Mouse (Mus musculus) left cerebral cortex, postnatal 25 days (tissue): ENCODE data around the gene Syne1. TPM values are rescaled to one million over a fixed set of nuclear protein-coding genes. Genes with fewer than 3 reads are reported as not detected.
A peak's percentile ranks its signal among the peaks of the same experiment; 100 is the strongest.
"Not testable (repeated sequence)": the region's sequence is repeated elsewhere in the genome, so short reads cannot be mapped to it uniquely, and the experiment has no call there.

Experiments used
- DNase-seq, 2 experiments: peaks; one replicate each; pipeline ENCODE4 v3.0.0; 2022; ENCODE audit warnings: low spot score in 2 of 2, mixed read lengths in 1 of 2
- intact Hi-C: fragments of 180-260 bp; cut with DNase I; formaldehyde crosslinking; loops from one replicate; pipeline ENCODE4 v1.15.1; 2025
- total RNA-seq, 2 experiments: library from RNA; stranded (reverse); gene quantifications; 2 replicates each; pipeline ENCODE4 v1.2.3; 2021

Syne1 gene
- total RNA-seq, 2 experiments from 2014 or later, result 383 to 392 TPM

DNA sequence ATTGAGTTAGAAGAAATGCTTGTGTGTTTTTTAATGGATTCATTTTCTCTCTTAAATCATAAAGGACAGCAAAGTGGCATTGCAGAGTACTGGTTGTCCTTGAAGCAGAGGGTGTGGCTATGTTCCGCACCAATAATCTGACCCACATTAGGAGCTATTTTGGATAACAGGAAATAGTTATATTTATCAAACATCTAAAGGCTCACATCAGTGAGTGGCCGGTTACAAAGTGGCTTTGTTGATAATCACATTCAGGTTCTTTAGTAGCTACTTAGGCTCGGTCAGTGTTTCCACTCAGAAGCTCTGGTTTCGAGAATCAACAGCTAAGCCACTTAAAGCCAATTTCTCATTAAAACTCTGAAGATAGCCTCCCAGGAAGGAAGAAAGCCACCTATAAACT is 23.6 kb downstream of the Syne1 start:
- DNase-seq, result no peak
- intact Hi-C loops, result no loop called here

DNA sequence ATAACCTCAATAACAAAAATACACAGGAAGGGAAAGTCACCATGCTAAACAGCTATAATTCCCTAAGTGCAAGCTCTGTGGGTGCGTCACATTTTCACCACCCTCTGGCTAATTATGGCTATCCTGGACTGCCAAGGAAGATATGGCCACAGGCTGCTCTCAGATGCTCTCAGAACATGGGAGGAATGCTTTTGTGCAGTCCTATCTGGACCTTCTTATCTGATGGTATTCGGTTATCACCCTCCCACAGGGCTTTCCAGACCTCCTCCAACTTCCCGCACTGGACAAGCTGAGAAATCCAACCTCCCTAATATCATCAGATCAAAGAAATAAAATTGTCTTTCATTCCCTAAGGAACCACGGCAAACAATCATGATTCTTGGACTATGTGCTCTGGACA is 28.4 kb downstream of the Syne1 start:
- intact Hi-C loops, result no loop called here
- DNase-seq, result no peak

DNA sequence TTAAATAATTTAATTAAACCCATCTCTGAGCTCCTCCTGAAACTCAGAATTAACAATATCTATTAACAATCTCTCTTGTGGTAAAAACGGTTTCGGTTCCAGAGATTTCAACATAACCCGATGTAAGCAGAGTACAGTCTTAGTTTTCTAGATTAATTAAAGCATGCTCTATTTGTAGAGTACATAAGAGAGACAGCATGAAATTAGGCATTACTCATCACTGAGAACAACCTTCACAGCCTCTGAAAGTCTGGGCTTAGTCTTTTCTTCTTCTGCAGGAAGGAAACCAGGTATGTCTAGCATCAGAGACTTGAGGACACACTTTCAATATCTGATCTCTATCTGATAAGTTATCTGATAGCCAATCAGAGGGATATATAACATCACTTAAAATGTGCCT is 29.0 kb downstream of the Syne1 start:
- DNase-seq, result no peak
- intact Hi-C loops, result no loop called here

DNA sequence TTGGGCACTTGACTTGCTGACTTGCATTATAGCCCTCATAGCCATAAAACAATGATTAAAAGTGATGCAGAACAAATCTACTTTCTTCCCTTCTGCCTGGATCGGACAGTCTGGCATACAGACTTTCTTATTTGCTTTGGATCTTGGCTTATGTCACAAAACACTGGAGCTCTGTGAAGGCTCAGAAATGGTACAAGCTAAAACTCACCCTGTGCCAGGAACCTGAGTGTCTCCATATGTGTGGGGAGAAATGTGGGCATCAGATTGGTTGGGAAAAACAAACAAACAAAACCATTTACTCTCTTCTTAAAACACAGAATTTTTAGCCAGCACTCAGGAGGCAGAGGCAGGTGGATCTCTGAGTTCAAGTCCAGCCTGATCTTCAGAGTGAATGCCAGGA is 30.6 kb downstream of the Syne1 start:
- intact Hi-C loops, result no loop called here
- no peak for DNase-seq

DNA sequence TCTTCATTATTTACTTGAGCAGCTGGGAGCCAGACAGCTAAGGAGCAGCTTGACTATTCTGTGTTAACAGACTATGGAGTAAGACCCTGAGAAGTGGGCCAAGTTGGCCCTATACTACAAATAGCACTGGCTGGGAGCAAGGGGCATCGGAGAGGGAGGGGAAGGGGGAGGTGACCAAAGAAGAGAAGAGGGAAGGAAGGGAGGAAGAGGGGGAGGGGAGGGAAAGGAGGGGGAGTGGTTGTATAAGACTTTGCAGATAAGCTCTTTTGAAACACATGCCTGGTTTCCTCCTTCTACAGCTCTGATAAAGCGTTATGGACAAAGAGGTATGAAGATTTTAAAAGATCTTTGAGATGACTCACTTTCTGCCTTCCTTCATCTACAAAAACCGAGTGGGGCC is 36.0 kb downstream of the Syne1 start:
- no peak for DNase-seq
- intact Hi-C loops, result no loop called here

DNA sequence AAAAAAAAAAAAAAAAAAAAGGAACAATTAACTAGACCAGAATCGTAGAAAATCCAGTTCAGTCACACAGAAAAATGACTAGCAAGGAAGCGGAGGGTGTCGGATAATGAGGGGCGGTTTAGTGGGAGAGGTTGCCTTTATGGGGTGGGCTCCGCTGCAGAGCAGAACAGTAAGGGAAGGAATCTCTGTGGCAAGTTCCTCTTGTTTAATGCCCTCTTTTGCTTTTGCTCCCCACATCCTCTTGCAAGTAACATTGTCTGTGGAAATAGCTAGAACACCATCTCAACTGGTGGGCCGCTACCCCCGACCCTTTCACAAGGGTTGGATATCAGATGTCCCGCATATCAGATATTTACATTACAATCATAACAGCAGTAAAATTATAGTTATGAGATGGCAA is 37.1 kb downstream of the Syne1 start:
- no peak for DNase-seq
- intact Hi-C loops, result no loop called here

DNA sequence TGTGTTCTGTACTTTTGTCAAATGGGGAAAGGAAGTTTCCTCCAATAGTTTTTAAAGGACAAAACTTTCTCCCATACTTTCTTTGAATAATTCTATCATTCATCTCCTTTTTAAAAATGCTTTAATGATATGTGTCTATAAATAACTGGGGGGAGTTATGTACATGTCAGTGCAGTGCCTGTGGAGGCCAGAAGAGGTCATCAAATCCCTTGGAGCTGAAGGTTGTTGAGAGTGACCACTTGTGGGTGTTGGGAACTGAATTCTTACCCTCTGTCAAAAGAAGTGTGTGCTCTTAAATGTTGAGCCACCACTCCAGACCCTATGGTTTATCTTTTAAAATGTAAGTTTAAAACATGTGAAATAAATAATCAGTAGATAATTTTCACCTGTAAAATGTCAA is 39.0 kb downstream of the Syne1 start:
- no peak for DNase-seq
- intact Hi-C loops, result no loop called here

DNA sequence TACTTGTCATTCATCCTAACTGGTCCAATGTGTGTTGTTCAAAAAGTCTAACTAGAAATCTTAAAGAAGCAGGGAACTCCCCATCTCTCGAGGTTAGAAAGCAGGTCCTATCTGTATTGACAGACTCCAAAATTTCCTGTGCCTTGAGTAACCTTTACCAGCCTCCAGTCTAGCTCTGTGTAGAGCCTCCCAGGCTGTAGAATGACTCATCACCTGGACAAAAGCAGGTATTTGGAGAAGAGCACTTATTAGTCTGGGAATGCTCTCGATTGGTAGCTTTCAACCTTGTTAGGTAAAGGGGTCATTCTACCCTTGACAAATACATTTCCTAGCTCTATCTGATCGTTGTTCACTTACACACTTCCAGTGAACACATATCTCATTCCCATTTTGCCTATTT is 39.9 kb downstream of the Syne1 start:
- intact Hi-C loops, result no loop called here
- DNase-seq, result no peak

DNA sequence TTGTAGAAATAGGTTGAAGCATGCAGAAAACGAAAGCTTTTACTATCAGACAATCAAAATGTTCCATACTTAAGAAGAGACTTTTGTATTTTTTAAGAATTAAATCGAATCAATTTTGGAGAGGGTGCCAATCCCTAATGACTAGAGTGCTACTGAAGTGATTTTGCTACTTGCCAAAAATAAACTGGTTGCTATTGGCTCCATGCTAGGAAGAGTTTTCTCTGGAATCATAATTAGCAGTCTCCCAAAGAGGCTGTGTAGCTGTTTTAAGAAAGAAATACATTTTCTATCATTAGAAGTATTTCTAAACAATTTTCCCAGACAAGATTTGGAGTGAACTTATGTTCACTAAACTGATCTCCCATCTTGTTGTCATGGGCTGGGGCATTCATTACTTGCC is 43.8 kb downstream of the Syne1 start:
- DNase-seq, result peak in 1 of 2 experiments; percentile 30
- intact Hi-C loops, result no loop called here

DNA sequence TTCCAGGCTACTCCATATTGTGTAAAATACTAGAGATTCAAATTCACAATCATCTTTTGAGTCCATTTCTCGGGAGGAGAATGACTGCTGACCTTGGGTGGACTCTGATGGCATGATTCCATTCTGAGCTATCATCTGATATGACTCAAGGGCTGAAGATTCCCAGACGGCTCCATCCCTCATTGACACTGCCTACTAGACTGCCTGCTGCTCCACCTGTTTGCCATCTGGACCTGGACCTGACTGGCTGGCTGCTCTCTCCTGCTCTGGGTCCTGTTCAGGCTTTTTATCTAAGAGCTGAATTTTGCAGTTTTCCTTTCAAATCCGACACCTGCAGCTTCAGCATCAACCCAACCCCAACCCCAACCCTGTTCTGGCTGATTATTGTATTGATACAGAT is 46.5 kb downstream of the Syne1 start:
- no peak for DNase-seq
- intact Hi-C loops, result no loop called here

DNA sequence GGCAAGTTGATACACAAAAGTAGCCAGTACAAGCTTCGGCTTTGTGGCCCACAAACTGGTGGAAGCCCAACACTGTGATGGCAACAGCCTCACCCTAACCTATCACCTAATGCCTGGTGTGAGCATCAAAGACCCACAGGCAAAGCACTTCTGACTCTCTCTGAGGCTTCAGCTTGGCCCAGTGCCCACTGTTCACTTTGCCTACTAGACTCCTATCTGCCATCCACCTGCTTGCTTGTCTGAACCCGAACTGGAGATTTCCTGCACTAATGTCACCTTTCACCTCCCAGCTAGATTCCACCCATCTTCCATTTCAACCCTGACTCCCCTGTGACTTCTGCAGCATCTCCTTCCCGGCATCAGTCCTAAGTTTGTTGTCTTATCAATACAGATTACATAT is 47.4 kb downstream of the Syne1 start:
- no peak for DNase-seq
- intact Hi-C loops, result no loop called here

DNA sequence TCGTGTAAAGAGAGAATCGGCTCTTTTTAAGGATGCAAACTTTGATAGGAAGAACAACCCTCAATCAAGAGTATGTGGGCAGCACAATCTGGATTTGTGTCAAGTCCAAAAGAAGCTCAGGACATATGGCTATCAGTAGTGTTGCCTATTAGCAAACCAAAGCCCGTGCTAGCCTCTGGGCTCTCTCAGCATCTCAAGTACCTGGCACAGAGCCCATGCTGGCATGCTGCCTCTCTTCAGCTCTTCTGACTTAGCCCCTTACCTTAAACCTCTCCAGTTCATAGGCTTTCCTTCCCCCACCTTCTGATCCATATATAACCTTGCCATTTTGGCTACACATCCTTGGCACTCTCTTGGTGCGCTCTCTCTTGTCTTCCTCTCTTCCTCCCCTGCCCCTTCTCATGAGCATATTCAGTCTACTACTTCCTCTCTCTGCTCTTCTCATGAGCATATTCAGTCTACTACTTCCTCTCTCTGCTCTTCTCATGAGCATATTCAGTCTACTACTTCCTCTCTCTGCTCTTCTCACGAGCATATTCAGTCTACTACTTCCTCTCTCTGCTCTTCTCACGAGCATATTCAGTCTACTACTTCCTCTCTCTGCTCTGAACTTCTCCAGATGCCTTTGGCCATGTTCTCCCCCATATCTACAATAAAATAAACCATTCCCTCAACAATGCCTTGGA is 51.5 kb downstream of the Syne1 start:
- DNase-seq, result peak in 1 of 2 experiments; percentile 51
- intact Hi-C loops, result not testable (repeated sequence)

DNA sequence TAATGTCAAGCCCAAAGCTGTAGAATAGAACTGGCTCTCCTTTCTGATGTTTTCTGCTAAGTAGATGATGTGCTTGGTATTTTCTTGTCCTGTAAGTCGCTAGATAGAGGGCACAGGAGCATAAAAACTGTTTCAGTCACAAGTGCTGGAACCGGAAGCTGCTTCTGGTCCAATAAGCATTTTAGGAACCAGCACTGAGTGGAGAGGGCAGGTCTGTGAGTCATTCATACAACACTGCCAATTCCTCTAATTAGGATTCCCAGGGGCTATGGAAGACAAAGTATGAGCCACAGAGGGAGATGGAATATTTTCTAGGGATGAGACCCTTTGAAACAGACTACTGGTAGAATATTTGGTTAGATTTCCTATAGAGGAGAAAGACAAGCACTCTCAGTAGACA is 53.4 kb downstream of the Syne1 start:
- intact Hi-C loops, result no loop called here
- peak in 1 of 2 experiments; percentile 25 for DNase-seq

DNA sequence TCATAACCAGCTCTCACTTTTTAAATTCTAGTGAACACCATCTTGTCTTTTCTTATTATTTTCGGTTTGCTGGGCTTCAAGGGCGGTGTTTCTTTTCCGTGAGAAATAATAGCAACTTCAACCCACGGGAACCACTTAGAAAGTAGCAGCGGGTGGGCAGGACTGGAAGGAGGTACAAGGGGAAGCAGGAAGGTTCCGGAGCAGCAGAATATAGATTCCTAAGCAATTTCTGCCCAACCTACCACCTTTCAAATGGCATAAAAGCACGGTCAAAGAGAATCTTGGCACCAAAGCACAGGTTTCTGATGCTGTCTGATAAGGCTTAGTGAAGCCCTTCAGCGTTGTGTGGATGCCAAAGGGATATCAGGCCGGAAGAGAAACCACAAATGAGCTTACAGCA is 60.2 kb downstream of the Syne1 start:
- DNase-seq, result peak in 1 of 2 experiments; percentile 83
- intact Hi-C loops, result loop anchor here (5.0 kb wide), 2 partner anchors 39 to 61 kb away; partner anchors contain the start of gene Syne1

DNA sequence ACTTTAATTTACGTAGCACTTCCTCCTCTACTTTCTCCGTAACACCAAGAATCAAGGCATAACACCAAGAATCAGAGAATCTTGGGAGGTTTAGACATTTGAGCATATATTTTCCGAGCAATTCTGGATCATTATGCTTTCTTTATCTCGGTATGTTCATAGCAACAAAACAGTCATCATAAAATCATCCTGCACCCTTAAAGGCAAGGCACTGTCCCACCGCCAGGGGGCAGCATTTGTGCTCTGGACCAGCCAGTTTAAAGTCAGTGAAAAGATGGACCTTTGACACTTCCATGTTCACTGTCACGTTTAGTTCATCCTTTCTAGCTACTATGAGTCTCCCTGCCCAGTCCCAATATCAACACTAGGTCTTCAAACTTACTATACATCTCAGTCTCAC is 61.3 kb downstream of the Syne1 start:
- DNase-seq, result peak in 1 of 2 experiments; percentile 30
- intact Hi-C loops, result loop anchor here (5.0 kb wide), 2 partner anchors 38 to 62 kb away; partner anchors contain the start of gene Syne1

DNA sequence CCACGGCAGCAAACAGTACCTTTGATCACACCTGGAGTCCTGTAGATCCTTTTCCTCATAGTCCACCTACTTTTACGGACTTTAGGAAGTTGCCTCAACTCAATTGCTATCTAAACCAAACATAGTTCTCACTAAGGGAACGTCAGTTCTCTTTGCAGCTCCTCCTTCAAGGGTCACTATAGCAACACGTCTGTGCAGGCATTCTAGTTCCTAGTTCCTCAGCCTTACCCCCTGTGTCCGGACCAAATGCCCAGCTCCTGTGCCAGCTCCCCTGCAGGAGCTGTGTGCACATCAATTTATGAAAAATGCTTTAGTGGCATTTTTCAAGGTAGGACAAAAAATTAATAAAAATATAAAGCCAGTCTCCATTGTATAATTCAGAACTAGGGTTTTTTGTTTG is 63.2 kb downstream of the Syne1 start:
- intact Hi-C loops, result no loop called here
- no peak for DNase-seq

DNA sequence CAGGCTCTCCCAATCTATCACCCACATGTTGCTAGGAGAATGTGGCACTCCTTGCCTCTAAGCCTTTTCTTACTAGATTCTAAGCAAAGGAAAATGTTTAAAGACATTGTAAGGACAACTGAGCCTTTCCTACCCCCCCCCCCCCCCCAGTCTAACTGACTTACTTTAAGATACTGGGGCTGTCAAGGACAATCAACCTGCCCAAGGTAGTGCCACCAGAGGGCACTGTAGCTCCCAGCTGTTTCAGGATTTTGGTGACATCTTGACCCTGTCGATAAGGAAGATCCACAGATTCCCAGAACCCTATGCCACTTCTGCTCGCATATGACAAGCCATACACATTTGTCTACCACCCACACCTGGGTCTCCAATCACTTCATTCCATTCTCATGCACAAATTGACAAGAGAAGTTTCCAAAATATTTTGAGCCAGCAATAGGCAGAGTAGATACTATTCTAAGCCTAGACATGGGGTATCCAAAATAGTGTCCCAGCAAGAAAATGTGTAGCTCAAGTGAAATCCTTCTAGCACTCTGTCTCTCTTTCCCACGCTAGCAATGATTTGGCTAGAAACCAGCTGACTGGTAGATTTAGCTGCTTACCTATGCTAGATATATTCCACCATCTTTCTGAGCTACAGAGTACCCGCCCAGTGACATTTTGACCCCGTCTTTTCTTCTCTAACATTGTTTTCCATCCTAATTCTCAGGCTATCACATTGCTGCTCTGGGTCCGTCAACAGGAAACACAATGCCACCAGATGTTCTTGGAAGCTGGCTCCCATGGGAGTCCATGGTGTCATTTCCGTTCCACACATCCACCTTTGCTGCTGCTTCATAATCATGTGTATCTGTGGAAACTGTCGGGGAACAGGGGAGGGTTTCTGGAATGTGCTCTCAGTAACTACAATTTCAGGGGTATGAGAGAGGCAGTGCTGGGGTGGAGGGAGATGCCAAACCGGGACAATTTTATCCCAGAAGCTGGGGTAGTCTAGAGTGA is 70.4 kb downstream of the Syne1 start:
- DNase-seq, result peak in 1 of 2 experiments; percentile 36
- intact Hi-C loops, result loop anchor here (2.0 kb wide), 1 partner anchor 74 kb away; no protein-coding TSS in a partner anchor

DNA sequence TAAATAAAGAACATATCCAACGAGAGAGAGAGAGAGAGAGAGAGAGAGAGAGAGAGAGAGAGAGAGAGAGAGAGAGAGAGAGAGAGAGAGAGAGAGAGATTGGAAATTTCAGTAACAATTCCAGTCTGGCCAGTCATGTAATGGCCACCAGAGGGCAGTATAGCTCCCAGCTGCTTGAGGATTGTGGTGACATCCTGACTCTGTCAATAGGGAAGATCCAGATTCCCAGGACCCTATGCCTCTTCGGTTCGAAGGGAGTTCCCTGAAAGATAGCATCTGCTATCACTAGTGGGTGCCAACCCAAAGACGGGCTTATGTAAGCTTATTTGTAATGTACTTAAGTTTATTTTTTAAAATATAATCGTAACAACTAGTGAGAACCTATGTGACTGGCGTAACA is 71.2 kb downstream of the Syne1 start:
- peak; percentile 57 to 60 for DNase-seq
- intact Hi-C loops, result loop anchor here (2.0 kb wide), 1 partner anchor 75 kb away; no protein-coding TSS in a partner anchor

DNA sequence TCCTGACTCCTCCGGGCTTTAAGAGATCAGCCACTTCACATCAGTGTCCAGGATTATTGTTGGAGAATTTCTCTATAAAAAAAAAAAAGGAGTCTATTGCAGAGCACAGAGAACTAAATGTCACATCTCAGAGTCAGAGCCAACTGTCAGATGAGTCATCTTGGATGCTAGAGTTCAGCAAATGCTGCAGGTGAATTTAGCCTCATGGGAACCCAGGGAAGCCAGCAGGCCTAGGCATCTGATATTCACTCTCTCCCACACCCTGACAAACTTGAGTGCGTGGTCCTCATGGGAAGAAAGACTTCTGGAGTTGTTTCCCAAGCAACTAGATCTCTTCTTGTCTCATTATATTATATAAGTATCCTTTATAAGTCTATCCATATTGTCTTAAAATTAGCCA is 82.6 kb downstream of the Syne1 start:
- intact Hi-C loops, result no loop called here
- peak in 1 of 2 experiments; percentile 47 for DNase-seq

DNA sequence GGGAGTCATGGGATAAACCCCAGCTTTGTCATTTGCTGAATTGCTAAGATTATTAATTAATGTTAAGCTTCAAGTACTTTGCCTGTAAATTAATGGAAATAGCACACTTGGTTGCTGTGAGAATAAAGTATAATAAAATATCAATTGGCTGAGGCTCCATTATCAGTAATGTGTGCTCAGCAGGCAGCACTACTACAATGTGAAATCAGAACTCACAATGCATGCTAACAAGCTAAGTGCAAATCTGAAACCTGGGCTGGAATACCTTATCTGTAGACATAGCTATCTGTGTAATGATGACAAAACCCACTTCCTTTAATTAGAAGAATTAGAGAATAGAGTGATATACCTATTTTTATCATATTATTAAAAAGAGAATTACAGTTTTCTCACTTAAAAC is 97.5 kb downstream of the Syne1 start:
- no peak for DNase-seq
- intact Hi-C loops, result loop anchor here (5.0 kb wide), 1 partner anchor 38 kb away; no protein-coding TSS in a partner anchor
